Mouse (Mus musculus) lung, embryonic 14.5 days (tissue): ENCODE measurements around the gene Usf2. TPM values are rescaled to one million over a fixed set of nuclear protein-coding genes. Genes with fewer than 3 reads are reported as not detected.
"Not testable (repeated sequence)": the region's sequence is repeated elsewhere in the genome, so short reads cannot be mapped to it uniquely, and the experiment has no call there.

ENCODE experiments used
- ATAC-seq: fragments of 200-750 bp; cut with Nextera tagmentation; 2 replicates; pipeline ENCODE4 v1.8.0; 2017; ENCODE audit warnings: mild to moderate bottlenecking, moderate TSS enrichment, moderate library complexity; ENCODE audit not compliant: insufficient read depth
- DNase-seq: peaks from one replicate; pipeline ENCODE4 v3.0.0-alpha.2; 2015
- H3K27ac ChIP-seq: fragments of 300-500 bp; sonication (generic); 2 replicates; pipeline ENCODE4 v1.5.1; 2014; ENCODE audit warnings: low read depth, mild to moderate bottlenecking, moderate library complexity
- H3K27me3 ChIP-seq: fragments of 300-500 bp; sonication (generic); 2 replicates; pipeline ENCODE4 v1.6.1; 2014; ENCODE audit warnings: low read length, control low read depth; ENCODE audit not compliant: insufficient read depth
- H3K36me3 ChIP-seq: fragments of 300-500 bp; sonication (generic); 2 replicates; pipeline ENCODE4 v1.6.1; 2014; ENCODE audit warnings: control low read depth; ENCODE audit not compliant: insufficient read depth
- H3K4me1 ChIP-seq: fragments of 300-500 bp; sonication (generic); 2 replicates; pipeline ENCODE4 v1.6.1; 2014; ENCODE audit warnings: antibody characterized with exemption, control low read depth; ENCODE audit not compliant: insufficient read depth
- H3K4me2 ChIP-seq: fragments of 300-500 bp; sonication (generic); 2 replicates; pipeline ENCODE4 v1.6.1; 2014; ENCODE audit warnings: mild to moderate bottlenecking
- H3K4me3 ChIP-seq: fragments of 300-500 bp; sonication (generic); 2 replicates; pipeline ENCODE4 v1.5.1; 2014; ENCODE audit warnings: low read depth, low read length
- H3K9ac ChIP-seq: fragments of 300-500 bp; sonication (generic); 2 replicates; pipeline ENCODE4 v1.6.1; 2014
- H3K9me3 ChIP-seq: fragments of 300-500 bp; sonication (generic); 2 replicates; pipeline ENCODE4 v1.6.1; 2016; ENCODE audit warnings: low read depth, low read length, control low read depth
- CTCF ChIP-seq: IDR thresholded peaks from 2 replicates; pipeline ENCODE4 v1.5.1; 2016; ENCODE audit warnings: antibody characterized with exemption, low read depth
- WGBS: fragments of 180-500 bp; shearing (Covaris S2); extraction: QIAGEN DNeasy Blood & Tissue Kit; methylation state at CpG from one replicate; pipeline ENCODE4 v1.1.7; 2014; 5-methylcytosine and 5-hydroxymethylcytosine counted together
- polyA plus RNA-seq: library from polyadenylated mRNA; unstranded; fragments of >200 nt; fragmentation: Nextera tagmentation; extraction: Ambion mirVana; gene quantifications from 2 replicates; pipeline ENCODE4 v1.2.1, GENCODE M21; 2014

The Usf2 gene
- polyA plus RNA-seq, 1 experiment from 2014 or later: 21.8 TPM

GRCm38 (mm10) chr7:30953459-30953858 is 3.1 kb downstream of the Usf2 start:
- H3K4me1 ChIP-seq: no peaks in the 10 kb centered on the region
- ATAC-seq: no peak
- H3K9me3 ChIP-seq: no peaks in the 10 kb centered on the region
- H3K36me3 ChIP-seq: peaks cover 65% of the 10 kb centered on the region
- no peak overlapping the region for H3K4me3 ChIP-seq
- no peak for TF ChIP-seq CTCF
- DNase-seq: no peak
- no peaks in the 10 kb centered on the region for H3K27me3 ChIP-seq
- 82% methylated on average over 6 of the region's 6 CpGs for WGBS
- H3K4me2 ChIP-seq: no peak overlapping the region
- H3K27ac ChIP-seq: no peak overlapping the region
- no peak overlapping the region for H3K9ac ChIP-seq

DNA sequence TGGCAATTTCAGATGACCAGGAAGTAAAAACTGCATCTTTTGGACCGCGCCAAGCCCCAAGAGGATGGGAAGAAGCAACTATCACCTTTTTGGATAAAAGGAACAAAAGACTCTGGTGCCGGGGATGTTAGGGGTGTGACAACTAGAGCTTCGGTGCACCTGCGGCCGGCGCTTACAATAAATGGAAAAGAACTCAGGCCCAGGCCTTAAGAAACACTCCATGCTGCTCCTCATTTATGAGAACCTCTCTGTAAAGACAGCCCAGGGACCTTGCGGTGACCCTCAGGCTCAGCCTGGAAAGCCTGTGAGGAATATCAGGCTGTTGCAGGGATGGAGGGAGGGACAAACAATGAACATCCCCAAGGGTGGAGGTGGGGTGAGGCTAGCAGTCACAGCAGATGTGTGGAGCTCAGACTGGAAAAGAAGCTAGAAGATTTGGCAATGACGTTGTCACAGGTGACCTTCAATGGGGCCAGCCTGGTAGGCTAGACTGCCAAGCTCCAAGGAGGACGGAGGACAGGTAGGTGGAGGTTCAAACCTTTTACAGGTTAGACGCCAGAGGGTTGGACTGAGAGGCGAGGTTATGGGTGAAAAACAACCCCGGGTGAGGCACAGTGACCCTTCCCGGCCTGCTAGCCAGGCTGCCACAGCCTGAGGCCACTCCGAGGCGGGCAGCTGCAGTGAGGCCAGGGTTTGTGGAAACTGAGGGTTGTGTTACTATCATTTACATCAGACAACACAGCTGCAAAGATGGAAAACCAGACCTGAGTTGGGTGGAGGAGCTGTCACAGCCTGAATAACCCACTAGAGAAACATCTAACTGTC is 4.0 kb downstream of the Usf2 start:
- Histone ChIP-seq H3K9me3 (no peaks in the 10 kb centered on the region), H3K27me3 (no peaks in the 10 kb centered on the region), H3K9ac (no peak overlapping the region), H3K4me1 (no peaks in the 10 kb centered on the region), H3K4me3 (no peak overlapping the region), H3K36me3 (peaks cover 62% of the 10 kb centered on the region), H3K27ac (no peak overlapping the region), H3K4me2 (no peak overlapping the region)
- WGBS: 89% methylated on average over 16 of the region's 16 CpGs
- TF ChIP-seq CTCF: no peak
- no peak for ATAC-seq
- no peak for DNase-seq

GRCm38 (mm10) chr7:30949902-30950301 is 6.7 kb downstream of the Usf2 start:
- ATAC-seq, H3K4me3 ChIP-seq, H3K9ac ChIP-seq, H3K27me3 ChIP-seq, H3K4me1 ChIP-seq, H3K4me2 ChIP-seq, DNase-seq, H3K27ac ChIP-seq, H3K9me3 ChIP-seq: not testable (repeated sequence)
- 87% methylated on average over 3 of the region's 3 CpGs for WGBS
- peaks cover 70% of the 10 kb centered on the region for H3K36me3 ChIP-seq

- Histone ChIP-seq H3K4me1 (no peaks in the 10 kb centered on the region), H3K36me3 (peaks cover 33% of the 10 kb centered on the region), H3K4me2 (no peak overlapping the region), H3K9me3 (no peaks in the 10 kb centered on the region), H3K9ac (no peak overlapping the region), H3K27ac (no peak overlapping the region), H3K4me3 (no peak overlapping the region), H3K27me3 (no peaks in the 10 kb centered on the region)
- DNase-seq (no peak), ATAC-seq (no peak)
- no peak for TF ChIP-seq CTCF
- WGBS: 93% methylated on average over 7 of the region's 7 CpGs
Measured at GRCm38 (mm10) chr7:30945876-30946275, 10.7 kb downstream of the Usf2 start.

- H3K4me3 ChIP-seq, H3K9ac ChIP-seq, ATAC-seq, H3K4me2 ChIP-seq, H3K27ac ChIP-seq, DNase-seq, H3K4me1 ChIP-seq, H3K27me3 ChIP-seq, H3K9me3 ChIP-seq: not testable (repeated sequence)
- H3K36me3 ChIP-seq: peaks cover 29% of the 10 kb centered on the region
- WGBS: 77% methylated on average over 7 of the region's 7 CpGs
Measured at GRCm38 (mm10) chr7:30945466-30945865, 11.1 kb downstream of the Usf2 start.

- not testable (repeated sequence) for H3K9ac ChIP-seq, H3K9me3 ChIP-seq, DNase-seq, H3K4me3 ChIP-seq, H3K27ac ChIP-seq, H3K4me1 ChIP-seq, H3K4me2 ChIP-seq, H3K27me3 ChIP-seq, ATAC-seq
- 46% methylated on average over 2 of the region's 2 CpGs for WGBS
- H3K36me3 ChIP-seq: peaks cover 23% of the 10 kb centered on the region
Measured at GRCm38 (mm10) chr7:30944706-30945105, 11.9 kb downstream of the Usf2 start.

DNA sequence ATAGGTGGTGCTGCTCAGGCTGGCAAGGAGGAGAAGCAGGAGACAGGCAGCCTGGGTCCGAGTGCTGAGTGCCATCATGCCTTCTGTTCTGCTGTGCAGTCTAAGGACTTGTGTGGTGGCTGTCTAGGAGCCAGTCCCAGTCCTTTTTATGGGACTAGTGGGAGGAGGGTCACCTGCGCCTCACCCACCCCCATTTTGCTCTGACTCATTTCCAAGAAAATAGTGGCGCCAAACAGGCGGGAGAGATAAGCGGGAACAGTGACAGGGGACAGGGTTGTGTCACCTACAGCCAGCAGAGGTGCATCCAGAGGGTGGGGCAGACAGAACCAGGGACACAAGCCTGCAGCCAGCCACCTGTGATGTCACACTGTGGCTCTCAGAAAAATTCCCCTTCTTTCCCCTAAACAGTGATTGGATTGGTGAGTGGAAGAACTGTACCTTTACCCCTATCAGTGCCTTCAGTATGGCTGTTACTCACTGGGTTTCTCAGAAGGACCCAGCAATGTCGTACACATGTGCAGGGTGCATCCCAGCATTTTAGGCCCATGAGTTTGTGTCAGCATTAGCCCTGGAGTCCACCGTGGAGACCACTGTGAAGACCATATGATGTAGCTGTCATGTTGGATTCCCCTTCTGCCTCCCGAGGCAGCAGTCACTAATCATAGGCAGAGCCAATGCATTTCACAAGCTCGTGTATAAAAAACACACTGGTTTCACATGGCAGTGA is 12.5 kb downstream of the Usf2 start, which contains the start of gene Hamp:
Hamp (minus strand) TSS at position 124 of the 727 bp plus-strand sequence.
- ATAC-seq: no peak
- Histone ChIP-seq H3K4me2 (no peak within 1 kb of the TSS), H3K9ac (no peak within 1 kb of the TSS), H3K9me3 (no peaks in the 10 kb centered on the region), H3K4me1 (no peaks in the 10 kb centered on the region), H3K27me3 (no peaks in the 10 kb centered on the region), H3K27ac (no peak within 1 kb of the TSS), H3K4me3 (no peak within 1 kb of the TSS), H3K36me3 (peaks cover 17% of the 10 kb centered on the region)
- no peak for TF ChIP-seq CTCF
- WGBS: 57% methylated on average over 9 of the region's 9 CpGs
- DNase-seq: no peak

DNA sequence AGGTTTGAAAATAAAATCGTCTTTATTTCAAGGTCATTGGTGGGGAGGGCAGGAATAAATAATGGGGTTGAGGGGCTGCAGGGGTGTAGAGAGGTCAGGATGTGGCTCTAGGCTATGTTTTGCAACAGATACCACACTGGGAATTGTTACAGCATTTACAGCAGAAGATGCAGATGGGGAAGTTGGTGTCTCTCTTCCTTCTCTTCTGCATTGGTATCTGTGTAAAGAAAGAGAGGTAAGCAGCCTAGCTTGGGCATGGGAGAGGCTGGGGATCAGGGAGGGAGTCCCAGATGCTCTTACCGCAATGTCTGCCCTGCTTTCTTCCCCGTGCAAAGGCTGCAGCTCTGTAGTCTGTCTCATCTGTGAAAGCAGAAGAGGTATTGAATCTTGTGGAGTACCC is 14.2 kb downstream of the Usf2 start:
- not testable (repeated sequence) for H3K9ac ChIP-seq, DNase-seq, H3K27me3 ChIP-seq, H3K27ac ChIP-seq, H3K4me1 ChIP-seq, H3K4me3 ChIP-seq, H3K9me3 ChIP-seq, H3K4me2 ChIP-seq, ATAC-seq
- 51% methylated on average over 3 of the region's 3 CpGs for WGBS
- peaks cover 11% of the 10 kb centered on the region; the same call in 1 of the 2 replicates for H3K36me3 ChIP-seq

GRCm38 (mm10) chr7:30940070-30940469 is 16.5 kb downstream of the Usf2 start:
- not testable (repeated sequence) for H3K4me1 ChIP-seq, DNase-seq, H3K4me2 ChIP-seq, H3K9me3 ChIP-seq, H3K27ac ChIP-seq, H3K36me3 ChIP-seq, H3K27me3 ChIP-seq, ATAC-seq, H3K9ac ChIP-seq, H3K4me3 ChIP-seq
- 81% methylated on average over 1 of the region's 1 CpGs for WGBS

DNA sequence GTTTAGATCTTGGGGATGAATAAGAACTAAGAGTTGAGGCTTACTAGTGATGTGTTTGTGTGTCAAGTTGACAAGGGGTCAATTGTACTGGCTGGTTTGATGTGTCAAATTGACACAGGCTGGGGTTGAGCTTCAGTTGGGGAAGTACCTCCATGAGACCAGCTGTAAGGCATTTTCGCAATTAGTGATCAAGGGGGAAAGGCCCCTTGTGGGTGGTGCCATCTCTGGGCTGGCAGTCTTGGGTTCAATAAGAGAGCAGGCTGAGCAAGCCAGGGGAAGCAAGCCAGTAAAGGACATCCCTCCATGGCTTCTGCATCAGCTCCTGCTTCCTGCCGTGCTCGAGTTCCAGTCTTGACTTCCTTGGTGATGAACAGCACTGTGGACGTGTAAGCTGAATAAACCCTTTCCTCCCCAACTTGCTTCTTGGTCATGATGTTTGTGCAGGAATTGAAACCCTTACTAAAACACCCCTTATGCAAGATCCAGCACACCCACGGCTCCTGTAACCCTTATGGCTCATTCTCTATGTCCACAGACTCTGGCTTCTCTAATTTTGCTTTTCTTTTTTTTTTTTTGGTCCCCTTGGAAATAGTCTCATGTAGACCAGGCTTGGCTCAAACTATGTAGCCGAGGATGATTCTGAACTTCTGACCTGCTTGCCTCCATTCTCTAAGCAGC is 21.0 kb downstream of the Usf2 start:
- not testable (repeated sequence) for H3K27ac ChIP-seq, H3K27me3 ChIP-seq, H3K36me3 ChIP-seq, H3K4me2 ChIP-seq, H3K4me1 ChIP-seq, H3K9me3 ChIP-seq, H3K4me3 ChIP-seq, ATAC-seq, DNase-seq, H3K9ac ChIP-seq
- 60% methylated on average over 6 of the region's 6 CpGs for WGBS
